Mouse (Mus musculus): Measurements from ENCODE around the gene Epop.
A peak's percentile ranks its signal among the peaks of the same experiment; 100 is the strongest.

The Epop gene

DNA sequence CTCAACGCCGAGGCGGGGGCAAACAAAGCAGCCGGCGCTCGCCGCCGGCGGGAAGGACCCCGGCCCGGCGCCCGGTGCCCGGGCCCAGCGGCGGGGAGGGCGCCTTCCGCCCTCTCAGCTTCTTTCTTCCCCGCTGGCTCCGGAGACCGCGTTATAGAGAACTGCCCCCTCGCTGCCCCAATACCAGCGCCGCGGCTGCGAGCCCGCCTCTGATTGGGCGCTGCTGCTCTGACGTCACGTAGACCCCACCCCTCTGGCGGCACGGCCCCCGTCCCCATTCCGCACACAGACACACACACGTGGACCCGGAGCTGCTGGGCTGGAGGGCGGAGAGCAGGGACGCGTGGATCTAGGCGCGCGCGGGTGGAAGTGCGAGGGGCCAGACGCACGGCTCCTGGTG is at the start of gene Epop:
Epop (minus strand) TSS at position 127 of the 400 bp plus-strand sequence.
- DNase-seq (ENCODE audit: low spot score): peak; percentile 86

DNA sequence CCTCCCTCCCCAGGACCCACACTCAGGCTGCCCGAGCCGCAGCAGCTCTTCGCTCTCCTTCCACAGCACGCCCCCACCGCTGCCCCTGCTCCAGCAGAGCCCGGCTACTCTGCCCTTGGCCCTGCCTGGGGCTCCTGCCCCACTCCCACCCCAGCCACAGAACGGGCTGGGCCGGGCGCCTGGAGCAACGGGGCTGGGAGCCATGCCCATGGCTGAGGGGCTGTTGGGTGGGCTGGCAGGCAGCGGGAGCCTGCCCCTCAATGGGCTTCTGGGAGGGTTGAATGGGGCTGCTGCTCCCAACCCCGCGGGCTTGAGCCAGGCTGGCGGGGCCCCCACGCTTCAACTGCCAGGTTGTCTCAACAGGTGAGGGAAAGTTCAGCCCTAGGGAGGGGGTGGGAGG is 48.8 kb upstream of the Epop start:
- no peak for DNase-seq (ENCODE audit: low spot score)

DNA sequence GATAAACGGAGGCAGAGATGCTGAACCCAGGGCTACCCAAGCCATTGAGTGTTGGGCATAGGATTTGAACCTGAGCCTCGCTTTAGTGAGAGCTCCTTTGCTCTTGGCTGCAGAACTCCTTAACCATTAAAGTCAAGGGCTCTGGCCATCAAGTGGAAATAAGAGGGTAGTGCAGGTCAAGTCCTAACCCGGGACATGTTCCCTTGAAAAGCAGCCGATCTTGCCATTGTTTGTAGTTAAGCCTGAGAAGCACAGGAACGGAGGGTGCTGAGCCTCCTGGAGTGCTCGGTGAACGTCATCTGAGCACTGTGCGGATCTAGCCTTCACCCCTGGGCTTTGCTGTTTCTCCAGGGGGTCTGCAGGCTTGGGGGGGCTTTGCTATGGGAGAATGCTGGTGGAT is 48.3 kb upstream of the Epop start:
- no peak for DNase-seq (ENCODE audit: low spot score)

DNA sequence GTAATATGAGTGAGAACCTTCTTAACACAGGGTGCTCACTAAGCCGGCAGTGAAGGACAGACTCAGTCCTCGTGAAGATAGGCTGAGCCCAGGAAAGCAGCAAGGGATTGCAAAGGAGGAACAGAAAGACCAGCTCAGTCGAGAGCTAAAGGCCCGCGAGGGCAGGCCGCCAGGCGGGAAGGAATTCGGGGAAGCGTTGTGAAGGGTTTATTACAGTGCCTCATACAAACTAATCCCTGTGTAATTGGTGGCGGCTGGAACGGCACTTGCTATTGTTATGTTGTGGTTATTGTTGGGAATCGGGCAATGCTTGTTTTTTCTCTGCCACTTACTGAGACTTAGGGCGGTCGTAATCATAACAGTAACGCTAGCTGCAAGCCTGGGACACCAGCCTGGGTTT is 47.9 kb upstream of the Epop start:
- DNase-seq (ENCODE audit: low spot score): no peak

DNA sequence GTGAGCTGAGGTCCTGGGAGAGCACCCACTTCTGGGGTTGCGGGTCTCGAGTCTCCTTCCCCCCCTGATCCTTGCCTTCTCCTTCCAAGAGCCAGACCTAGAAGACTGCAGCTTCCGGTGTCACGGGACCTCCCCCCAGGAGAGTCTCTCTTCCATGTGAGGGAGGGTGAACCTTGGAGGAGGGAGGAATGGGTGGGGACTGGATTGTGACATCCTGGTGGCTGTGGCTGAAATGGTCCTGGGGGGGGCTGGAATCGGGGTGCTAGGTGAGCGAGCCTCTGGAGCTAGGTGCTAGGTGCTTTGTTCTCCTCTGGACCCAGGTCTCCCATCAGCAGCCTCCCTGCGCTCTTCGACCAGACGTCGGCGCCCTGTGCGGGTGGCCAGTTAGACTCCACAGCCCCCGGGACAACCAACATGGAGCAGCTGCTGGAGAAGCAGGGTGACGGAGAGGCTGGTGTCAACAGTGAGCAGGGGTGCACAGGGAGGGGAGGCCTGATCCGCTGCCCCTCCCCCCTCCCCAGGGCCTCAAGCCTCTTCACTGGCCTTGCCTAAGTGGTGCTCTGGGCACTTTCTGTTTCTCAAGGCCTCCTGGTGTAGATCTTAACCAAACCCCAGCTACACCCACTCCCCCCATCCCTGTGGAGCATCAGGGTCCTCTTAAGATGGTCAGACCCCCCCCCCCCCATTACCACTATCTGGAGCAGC is 46.7 kb upstream of the Epop start:
- no peak for DNase-seq (ENCODE audit: low spot score)

DNA sequence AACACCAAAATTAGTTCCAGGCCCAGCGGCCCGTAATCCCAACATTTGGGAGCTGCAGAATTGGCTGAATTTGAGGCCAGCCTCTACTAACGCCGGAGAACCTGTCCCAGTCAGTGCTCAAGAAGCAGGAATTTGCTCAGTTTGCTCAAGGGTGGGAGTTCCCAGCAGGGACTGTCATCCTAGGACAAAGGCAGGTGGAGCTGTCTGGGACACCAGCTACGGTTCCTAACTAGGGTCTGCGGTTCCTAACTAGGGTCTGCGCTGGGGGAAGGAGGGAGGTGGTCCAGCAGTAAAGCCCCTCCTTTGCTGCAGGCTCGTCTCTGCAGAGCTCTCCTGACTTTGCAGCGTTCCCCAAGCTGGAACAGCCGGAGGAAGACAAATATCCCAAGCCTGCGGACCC is 43.6 kb upstream of the Epop start:
- DNase-seq (ENCODE audit: low spot score): no peak

DNA sequence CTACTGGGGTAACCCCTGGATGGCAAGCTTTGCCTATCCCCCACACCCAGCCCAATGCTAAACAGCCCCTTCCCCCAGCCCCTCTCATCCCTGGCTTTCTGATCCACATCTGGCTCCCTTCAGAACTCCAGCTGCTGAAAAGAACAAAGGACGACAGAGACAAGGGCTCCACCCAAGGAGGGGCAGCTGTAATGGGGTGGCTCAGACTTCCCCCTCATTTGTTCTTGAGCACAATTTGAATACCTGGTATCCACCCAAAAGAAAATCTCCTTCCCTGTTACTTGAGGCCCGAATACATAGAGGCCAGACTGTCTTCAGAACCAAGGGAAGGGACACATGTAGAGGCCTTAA is 41.6 kb upstream of the Epop start:
- DNase-seq (ENCODE audit: low spot score): no peak

DNA sequence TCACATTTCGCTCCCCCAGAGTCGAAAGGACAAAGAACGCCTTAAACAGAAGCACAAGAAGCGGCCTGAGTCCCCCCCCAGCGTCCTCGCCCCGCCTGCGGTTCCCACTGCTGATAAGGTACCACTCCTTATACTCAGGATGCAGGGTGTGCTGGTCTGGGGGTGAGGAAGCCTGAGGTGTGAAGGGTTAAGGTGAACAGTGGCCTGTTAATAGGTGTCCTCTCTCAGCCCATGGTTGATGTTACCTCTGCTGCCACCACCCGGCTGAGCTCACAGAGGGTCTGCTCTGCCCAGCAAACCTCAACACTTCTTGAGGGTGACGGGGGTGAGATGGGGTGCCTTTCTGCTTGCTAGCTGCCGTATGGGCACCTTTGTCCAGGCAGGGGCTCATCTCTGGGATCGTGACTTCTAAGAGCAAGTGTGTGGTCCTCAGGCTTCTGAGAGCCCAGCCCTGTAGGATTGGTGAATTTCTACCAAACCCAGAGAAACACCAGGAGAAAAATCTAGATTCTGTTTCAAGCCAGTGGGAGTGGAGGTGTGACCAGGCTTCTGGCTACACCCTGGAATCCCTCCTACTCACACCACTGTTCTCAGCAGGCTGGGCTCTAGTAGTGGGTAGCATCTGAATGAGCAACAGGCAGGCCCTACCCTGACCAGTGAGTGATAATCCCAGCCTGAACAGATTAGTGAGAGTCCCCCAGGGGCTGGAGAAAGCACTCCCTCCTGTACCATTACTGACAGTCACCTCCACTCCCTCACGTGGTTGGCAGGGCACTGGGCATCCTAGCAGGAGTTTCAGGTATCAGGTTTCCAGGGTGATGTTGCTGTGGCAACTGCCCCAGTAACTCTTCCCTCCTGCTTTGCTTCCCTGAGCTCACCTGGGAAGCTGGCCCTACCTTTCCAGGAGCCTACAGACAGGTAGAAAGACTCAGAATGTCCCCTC is 41.0 kb upstream of the Epop start:
- no peak for DNase-seq (ENCODE audit: low spot score)

DNA sequence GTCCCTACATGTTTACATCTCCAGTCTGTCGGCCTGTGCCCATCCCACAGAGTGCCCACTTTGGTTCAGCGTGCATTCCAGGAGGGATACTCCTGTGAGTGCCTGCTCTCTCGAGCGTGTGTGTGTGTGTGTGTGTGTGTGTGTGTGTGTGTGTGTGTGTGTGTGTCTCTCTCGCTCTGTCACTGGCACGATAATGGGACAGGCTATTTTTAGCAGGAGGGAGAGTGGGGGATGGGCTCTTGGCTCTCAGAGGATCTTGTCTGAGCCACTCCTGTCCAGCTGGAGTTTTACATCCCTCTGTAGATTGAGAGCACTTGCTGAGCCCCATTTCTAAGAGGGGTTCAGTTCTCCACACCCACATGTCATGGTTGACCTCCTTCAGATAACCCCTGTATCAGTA is 40.3 kb upstream of the Epop start:
- no peak for DNase-seq (ENCODE audit: low spot score)

DNA sequence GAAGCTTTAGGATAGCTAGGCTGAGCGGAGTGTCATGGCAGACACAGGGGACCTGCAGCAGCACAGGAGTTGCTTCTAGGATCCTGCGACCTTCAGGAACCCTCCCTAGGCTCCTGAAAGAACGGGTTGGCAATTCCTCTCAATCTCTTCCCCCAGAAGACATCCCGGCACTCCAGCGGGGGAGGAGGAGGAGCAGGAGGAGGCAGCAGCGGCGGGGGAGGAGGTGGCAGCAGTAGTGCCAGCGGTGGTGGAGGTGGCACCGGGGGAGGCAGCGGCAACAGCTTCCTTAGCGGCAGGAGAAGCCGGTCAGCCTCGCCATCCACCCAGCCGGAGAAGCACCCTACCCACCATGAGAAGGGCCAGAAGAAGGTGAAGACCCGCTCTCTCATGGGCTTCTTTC is 39.8 kb upstream of the Epop start:
- no peak for DNase-seq (ENCODE audit: low spot score)

DNA sequence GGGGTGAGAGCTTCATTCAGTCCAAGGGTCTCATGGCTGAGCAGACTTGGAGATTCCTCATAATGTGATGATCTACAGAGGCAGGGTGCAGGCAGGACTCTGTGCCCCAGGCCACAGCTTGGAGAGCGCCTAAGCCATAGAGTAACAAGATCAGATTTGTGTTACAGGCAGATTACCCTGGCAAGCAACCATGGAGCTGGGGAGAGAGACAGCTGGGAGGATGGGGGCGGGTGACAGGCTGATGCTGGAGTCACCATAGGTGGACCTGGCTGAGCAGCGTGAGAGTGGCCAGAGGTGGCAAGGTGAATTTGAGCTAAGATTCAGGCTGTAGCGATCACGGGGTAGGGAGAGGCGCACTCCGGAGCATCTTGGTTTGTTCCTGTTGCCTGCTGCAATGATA is 38.7 kb upstream of the Epop start:
- DNase-seq (ENCODE audit: low spot score): no peak

DNA sequence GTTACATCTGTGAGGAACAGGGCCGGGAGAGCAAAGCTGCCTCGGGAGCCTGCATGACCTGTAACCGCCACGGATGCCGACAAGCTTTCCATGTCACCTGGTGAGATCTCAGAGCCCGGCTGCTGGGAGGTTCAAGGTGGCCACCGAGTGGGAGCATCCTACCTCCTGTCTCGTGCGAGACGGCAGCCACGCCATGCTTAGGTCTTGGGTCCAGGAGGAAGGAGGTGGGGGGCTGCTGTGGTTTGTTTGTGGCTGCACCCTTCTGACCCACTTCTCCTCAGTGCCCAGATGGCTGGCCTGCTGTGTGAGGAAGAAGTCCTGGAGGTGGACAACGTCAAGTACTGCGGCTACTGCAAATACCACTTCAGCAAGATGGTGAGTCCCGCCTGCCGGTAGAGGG is 37.3 kb upstream of the Epop start:
- DNase-seq (ENCODE audit: low spot score): no peak

DNA sequence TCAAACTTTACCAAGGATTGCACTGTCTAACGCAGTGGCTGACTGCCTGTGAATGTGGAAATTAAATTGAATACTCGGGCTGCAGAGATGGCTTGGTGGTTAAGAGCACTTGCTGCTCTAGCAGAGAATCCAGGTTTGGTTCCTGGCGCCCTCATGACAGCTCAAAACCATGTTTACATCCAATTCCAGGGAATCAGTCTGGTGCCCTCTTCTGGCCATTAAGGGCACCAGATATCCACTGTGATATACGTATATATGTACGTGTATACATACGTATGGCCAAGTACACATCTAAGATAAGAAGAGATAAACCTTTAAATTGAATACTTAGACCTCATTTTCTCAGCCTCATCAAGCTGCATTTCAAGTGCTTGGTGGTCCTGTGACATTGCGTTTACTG is 36.7 kb upstream of the Epop start:
- no peak for DNase-seq (ENCODE audit: low spot score)

DNA sequence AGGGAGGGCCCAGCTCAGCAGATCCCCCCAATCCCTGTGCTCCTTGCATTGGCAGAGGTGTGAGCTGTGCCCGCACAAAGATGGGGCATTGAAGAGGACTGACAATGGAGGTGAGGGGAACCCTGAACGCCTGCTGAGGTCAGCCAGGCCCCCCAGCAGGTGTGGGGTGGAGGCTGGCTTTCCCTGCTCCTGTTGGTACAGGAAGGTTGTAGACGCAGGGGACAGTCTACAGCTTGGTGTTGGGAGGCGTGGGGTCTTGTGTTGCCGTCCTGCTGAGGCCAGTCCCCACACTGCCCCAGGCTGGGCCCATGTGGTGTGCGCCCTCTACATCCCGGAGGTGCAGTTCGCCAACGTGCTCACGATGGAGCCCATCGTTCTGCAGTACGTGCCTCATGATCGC is 35.9 kb upstream of the Epop start:
- no peak for DNase-seq (ENCODE audit: low spot score)

DNA sequence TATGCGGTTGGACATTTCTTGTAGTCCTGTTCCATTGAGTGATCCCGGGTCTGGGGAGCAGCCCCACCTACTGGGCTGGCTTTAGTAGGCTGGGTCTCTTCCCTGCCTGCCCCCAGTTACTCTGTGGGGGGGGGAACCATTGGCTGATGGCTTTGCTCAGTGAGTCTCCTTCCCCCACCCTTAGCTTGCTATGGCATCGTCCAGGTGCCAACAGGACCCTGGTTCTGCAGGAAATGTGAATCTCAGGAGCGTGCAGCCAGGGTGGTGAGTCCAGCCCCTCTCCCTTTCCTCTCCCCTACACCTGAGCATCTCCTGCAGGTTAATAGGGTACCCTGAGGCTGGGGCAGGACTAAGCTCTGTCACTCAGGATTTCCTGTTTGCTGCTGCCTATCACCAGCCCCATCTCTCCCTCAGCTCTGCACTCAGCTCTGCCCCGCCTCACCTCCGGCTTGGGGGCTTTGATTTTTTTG is 35.3 kb upstream of the Epop start:
- peak; percentile 42 for DNase-seq (ENCODE audit: low spot score)

DNA sequence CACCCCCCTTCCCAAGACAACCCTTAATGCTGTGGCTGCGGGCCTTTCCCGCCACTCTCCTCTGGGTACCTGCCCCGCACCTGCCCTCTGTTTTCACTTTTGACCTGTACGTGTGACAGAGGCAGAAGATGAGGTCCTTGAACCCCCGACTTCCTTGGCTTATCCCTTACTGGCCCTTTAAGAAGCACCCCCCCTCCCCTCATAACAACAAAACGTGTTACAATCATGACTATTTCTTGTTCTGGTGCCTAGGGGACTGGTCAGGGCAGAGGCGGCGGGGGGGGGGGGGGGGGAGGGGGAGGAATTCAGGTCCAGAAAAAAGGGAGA is 34.8 kb upstream of the Epop start:
- peak; percentile 19 for DNase-seq (ENCODE audit: low spot score)

DNA sequence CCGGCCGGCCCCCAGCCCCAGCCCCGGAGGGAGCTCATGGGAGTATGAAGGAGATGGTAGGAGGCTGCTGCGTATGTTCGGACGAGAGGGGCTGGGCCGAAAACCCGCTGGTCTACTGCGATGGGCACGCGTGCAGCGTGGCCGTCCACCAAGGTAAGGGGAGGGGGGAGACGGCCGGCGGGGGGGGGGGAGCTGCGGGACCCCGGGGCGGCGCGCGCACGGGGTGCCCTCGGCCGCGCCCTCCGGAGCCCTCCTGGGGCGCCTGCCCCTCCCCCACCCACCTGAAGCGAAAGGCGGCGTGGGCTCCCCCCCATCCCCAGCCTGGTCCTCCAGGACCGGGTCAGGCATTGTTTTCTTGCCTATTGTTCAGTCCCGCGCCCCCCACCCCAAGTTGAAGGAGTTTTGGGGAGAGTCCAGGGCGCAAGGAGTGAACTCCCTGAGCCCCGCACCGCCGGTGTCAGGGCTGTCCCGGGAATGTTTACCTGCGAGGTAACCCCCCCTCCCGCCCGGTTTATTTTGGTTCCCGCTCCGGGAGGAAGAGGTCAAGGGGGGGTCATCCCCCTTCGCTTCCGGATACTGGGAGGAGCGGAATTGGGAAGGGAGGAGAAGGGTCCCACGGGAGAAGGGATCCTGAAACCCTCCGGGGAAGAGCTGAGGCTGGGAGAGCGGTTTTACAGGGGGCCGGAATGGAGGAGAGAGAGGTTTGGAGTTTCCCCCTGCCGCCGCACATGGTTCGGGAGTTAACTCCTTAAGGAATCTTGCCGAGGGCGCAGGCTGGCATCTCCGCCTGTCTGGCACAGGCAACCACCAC is 34.2 kb upstream of the Epop start:
- DNase-seq (ENCODE audit: low spot score): no peak

DNA sequence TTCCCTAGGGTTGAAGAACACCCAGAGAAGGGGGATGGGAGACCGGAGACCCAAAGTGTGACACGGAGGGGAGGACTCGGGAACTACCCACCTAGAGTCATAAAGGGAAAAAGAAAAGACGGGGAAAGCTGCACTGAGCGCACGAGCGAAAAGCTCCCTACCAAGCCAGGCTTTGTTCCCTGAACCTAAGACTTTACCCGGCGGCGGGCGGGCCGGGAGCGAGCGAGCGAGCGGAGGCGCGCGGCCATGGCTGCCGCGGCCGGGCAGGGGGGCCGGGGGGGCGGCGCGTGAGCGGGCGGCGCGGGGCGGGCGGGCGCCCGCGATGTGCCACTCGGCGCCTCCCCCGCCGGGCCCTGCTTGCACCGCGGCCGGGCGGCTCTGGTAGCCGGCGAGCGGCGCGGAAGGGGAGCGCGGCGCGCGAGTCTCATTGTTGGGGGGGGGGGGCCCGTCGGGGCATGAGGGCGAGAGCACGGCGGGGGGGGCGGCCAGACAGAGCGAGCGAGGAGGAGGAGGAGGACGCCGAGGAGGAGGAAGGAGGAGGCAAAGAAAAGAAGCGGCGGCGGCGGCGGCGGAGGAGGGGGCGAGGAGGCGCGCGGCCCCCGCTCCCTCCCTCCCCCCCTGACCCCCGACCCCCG is 33.5 kb upstream of the Epop start, which contains the start of gene Mllt6:
Mllt6 (plus strand) TSS at position 522 of the 635 bp plus-strand sequence.
- DNase-seq (ENCODE audit: low spot score): peak; percentile 78

DNA sequence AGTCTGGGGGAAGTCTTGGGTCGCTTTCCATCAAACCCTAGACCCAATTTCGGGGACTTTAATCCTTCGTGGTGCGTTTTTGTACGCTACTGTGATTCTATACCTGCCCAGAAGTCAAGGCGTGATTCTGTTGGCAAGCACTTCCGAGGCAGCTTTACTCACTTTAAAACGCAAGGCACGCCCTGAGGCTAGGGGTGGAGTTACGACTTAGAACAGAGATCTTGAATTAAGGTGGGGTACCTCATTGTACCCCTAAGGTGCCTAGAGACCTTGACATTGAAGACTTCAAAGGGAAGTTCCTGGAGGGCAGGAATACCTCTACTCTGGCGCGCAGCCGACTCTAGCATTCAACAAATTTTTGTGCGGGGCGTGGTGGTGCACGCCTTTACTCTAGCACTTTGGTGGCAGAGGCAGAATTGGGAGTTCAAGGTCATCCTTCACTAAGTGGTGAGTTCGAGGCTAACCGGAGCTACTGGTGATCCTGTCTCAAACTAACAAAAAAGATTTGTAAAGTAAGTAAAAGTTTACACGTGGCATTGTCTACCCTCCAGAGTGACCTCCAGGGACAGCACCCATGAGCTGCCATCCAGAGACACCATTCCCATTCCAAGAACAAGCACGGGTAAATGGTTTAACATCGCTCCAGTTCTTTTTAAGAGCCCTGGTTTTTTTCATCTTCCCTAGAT is 32.8 kb upstream of the Epop start:
- DNase-seq (ENCODE audit: low spot score): peak; percentile 78

DNA sequence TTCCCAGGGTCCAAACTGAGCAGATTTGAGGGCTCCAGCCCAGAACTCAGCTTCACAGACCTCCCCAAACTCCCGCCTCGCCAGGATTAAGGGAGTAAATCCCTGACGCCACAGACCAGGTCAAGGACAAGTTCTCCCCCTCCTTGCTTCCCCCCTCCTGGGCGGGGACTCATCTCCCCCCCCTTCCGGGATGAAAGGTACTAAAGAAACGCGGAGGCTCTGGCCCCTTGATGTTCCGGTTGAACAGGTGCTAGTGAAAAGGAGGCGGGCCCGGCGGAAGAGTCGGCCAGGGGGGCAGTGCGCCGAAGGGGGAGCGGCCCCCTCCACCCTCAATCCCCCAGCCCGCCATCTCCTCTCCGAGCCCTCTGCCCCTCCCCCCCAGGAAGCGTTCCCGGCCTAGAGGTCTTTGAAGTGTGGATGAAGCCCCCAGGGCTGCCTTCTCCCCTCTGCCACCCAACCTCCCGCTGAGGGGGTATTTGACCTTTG is 32.2 kb upstream of the Epop start:
- DNase-seq (ENCODE audit: low spot score): peak; percentile 48

All from T-cell, adult 2 months (primary cell).